Mouse (Mus musculus) spleen, adult 2 months (tissue): ENCODE results near the gene Brd4.

Experiments
- CTCF ChIP-seq: fragments of 200-500 bp; IDR thresholded peaks from 2 replicates; pipeline ENCODE4 v1.5.1; 2011; ENCODE audit warnings: mild to moderate bottlenecking, inconsistent platforms; ENCODE audit not compliant: insufficient read depth, insufficient read length, insufficient replicate concordance; ENCODE audit errors: extremely low read depth
- POLR2A ChIP-seq: fragments of 200-500 bp; IDR thresholded peaks from 2 replicates; pipeline ENCODE4 v1.6.1; 2011; ENCODE audit warnings: low read depth, low read length, inconsistent platforms

GRCm38 (mm10) chr17:32165266-32165802 is 119.2 kb downstream of the Brd4 start:
- TF ChIP-seq CTCF = no peak
- no peak for TF ChIP-seq POLR2A
